Mouse (Mus musculus) spleen, adult 2 months (tissue): Measurements from ENCODE around the gene Tent4b. TPM values are rescaled to one million over a fixed set of nuclear protein-coding genes. Genes with fewer than 3 reads are reported as not detected.

Experiments
- DNase-seq, 2 experiments: peaks; one replicate each; pipeline versions ENCODE4 v3.0.0 to v3.0.0-alpha.2; 2012 to 2021; ENCODE audit warnings: low spot score in 2 of 2, low read depth in 1 of 2
- H3K27ac ChIP-seq: fragments of 200-500 bp; 2 replicates; pipeline ENCODE4 v1.5.1; 2012; ENCODE audit warnings: low read length, inconsistent platforms; ENCODE audit not compliant: insufficient read depth
- H3K27me3 ChIP-seq: fragments of 200-500 bp; 2 replicates; pipeline ENCODE4 v1.6.1; 2012; ENCODE audit warnings: mild to moderate bottlenecking, moderate library complexity, low read length, inconsistent platforms; ENCODE audit not compliant: control insufficient read depth, insufficient read depth
- H3K36me3 ChIP-seq: fragments of 200-500 bp; 2 replicates; pipeline ENCODE4 v1.6.1; 2012; ENCODE audit warnings: mild to moderate bottlenecking, low read length, inconsistent platforms; ENCODE audit not compliant: control insufficient read depth, insufficient read depth
- H3K4me1 ChIP-seq: fragments of 200-500 bp; 2 replicates; pipeline ENCODE4 v1.6.1; 2011; ENCODE audit warnings: inconsistent platforms; ENCODE audit not compliant: control insufficient read depth, insufficient read depth, insufficient read length
- H3K4me3 ChIP-seq: fragments of 200-500 bp; 2 replicates; pipeline ENCODE4 v1.5.1; 2011; ENCODE audit warnings: mild to moderate bottlenecking, inconsistent platforms; ENCODE audit not compliant: insufficient read depth, insufficient read length; ENCODE audit errors: extremely low read depth
- CTCF ChIP-seq: fragments of 200-500 bp; IDR thresholded peaks from 2 replicates; pipeline ENCODE4 v1.5.1; 2011; ENCODE audit warnings: mild to moderate bottlenecking, inconsistent platforms; ENCODE audit not compliant: insufficient read depth, insufficient read length, insufficient replicate concordance; ENCODE audit errors: extremely low read depth
- POLR2A ChIP-seq: fragments of 200-500 bp; IDR thresholded peaks from 2 replicates; pipeline ENCODE4 v1.6.1; 2011; ENCODE audit warnings: low read depth, low read length, inconsistent platforms
- WGBS: fragments of 180-500 bp; shearing (Covaris S2); methylation state at CpG from one replicate; pipeline ENCODE4 v1.1.7; 2018; 5-methylcytosine and 5-hydroxymethylcytosine counted together
- polyA plus RNA-seq: library from polyadenylated mRNA; depleted of rRNA; stranded (reverse); fragments of >200 nt; gene quantifications from 2 replicates; pipeline ENCODE4 v1.2.3, GENCODE M21; 2012

Gene Tent4b
- polyA plus RNA-seq, 1 experiment: 15.3 TPM

GRCm38 (mm10) chr8:88262831-88263635 lies 64.0 kb downstream of the Tent4b start:
- Histone ChIP-seq H3K27ac (no peak overlapping the region), H3K4me3 (no peak overlapping the region), H3K36me3 (0 out of 2 replicates have a peak, but pooled peaks cover 2% of the 10 kb centered on the region), H3K27me3 (no peaks in the 10 kb centered on the region), H3K4me1 (no peaks in the 10 kb centered on the region)
- DNase-seq: no peak
- 78% methylated on average over 14 of the region's 14 CpGs for WGBS
- TF ChIP-seq POLR2A (no peak), CTCF (no peak)

- TF ChIP-seq CTCF (no peak), POLR2A (no peak)
- Histone ChIP-seq H3K4me3 (no peak overlapping the region), H3K27me3 (no peaks in the 10 kb centered on the region), H3K36me3 (no peaks in the 10 kb centered on the region), H3K27ac (no peak overlapping the region), H3K4me1 (no peaks in the 10 kb centered on the region)
- WGBS: 18% methylated on average over 2 of the region's 2 CpGs
- no peak for DNase-seq
These were observed 66.5 kb downstream of the Tent4b start for GRCm38 (mm10) chr8:88265511-88265910.

GRCm38 (mm10) chr8:88266170-88266800 lies 67.3 kb downstream of the Tent4b start:
- H3K36me3 ChIP-seq: no peaks in the 10 kb centered on the region
- peak in 1 of 2 experiments; percentile 76 for DNase-seq

GRCm38 (mm10) chr8:88266801-88267403 lies 67.9 kb downstream of the Tent4b start:
- TF ChIP-seq POLR2A (no peak), CTCF (no peak)
- WGBS: 67% methylated on average over 14 of the region's 14 CpGs
- no peak for DNase-seq
- Histone ChIP-seq H3K27ac (no peak overlapping the region), H3K4me3 (no peak overlapping the region), H3K4me1 (no peaks in the 10 kb centered on the region), H3K36me3 (no peaks in the 10 kb centered on the region), H3K27me3 (no peaks in the 10 kb centered on the region)

More at GRCm38 (mm10) chr8:88266170-88266800, 67.3 kb downstream of the Tent4b start:
- peak; percentile 86; the same call in 1 of the 2 replicates for TF ChIP-seq CTCF
- TF ChIP-seq POLR2A: no peak
- Histone ChIP-seq H3K27ac (no peak overlapping the region), H3K4me1 (no peaks in the 10 kb centered on the region), H3K27me3 (no peaks in the 10 kb centered on the region), H3K4me3 (no peak overlapping the region)
- 52% methylated on average over 10 of the region's 10 CpGs for WGBS

GRCm38 (mm10) chr8:88269107-88269875 lies 70.3 kb downstream of the Tent4b start:
- peaks cover 3% of the 10 kb centered on the region; the same call in 1 of the 2 replicates for H3K27me3 ChIP-seq
- H3K4me1 ChIP-seq: peaks cover 8% of the 10 kb centered on the region
- DNase-seq: no peak
- H3K27ac ChIP-seq: no peak overlapping the region
- TF ChIP-seq CTCF (peak; percentile 20; the same call in 1 of the 2 replicates), POLR2A (no peak)
- 43% methylated on average over 7 of the region's 7 CpGs for WGBS
- no peak overlapping the region for H3K4me3 ChIP-seq
- H3K36me3 ChIP-seq: no peaks in the 10 kb centered on the region

- no peak for DNase-seq
- no peaks in the 10 kb centered on the region for H3K36me3 ChIP-seq
- 76% methylated on average over 3 of the region's 3 CpGs for WGBS
- H3K27me3 ChIP-seq: peaks cover 3% of the 10 kb centered on the region; the same call in 1 of the 2 replicates
- TF ChIP-seq CTCF: no peak
- no peak for TF ChIP-seq POLR2A
- H3K4me1 ChIP-seq: peaks cover 8% of the 10 kb centered on the region
- H3K27ac ChIP-seq: no peak overlapping the region
- no peak overlapping the region for H3K4me3 ChIP-seq
These were observed 71.1 kb downstream of the Tent4b start for GRCm38 (mm10) chr8:88270086-88270485.
